Mouse (Mus musculus) embryonic facial prominence, embryonic 13.5 days (tissue): ENCODE results near the gene Bbs9. TPM values are rescaled to one million over a fixed set of nuclear protein-coding genes. Genes with fewer than 3 reads are reported as not detected.

Experiments used
- ATAC-seq: fragments of 200-750 bp; cut with Nextera tagmentation; 2 replicates; pipeline ENCODE4 v1.8.0; 2017; ENCODE audit warnings: low read depth; ENCODE audit not compliant: insufficient number of reproducible peaks, insufficient read depth, low FRiP score, low TSS enrichment
- H3K27ac ChIP-seq: fragments of 300-500 bp; sonication (generic); 2 replicates; pipeline ENCODE4 v1.5.1; 2015; ENCODE audit warnings: moderate library complexity, mild to moderate bottlenecking, inconsistent platforms
- H3K27me3 ChIP-seq: fragments of 300-500 bp; sonication (generic); 2 replicates; pipeline ENCODE4 v1.6.1; 2015; ENCODE audit warnings: mild to moderate bottlenecking, inconsistent platforms
- H3K36me3 ChIP-seq: fragments of 300-500 bp; sonication (generic); 2 replicates; pipeline ENCODE4 v1.6.1; 2015; ENCODE audit warnings: mild to moderate bottlenecking, inconsistent platforms
- H3K4me1 ChIP-seq: fragments of 300-500 bp; sonication (generic); 2 replicates; pipeline ENCODE4 v1.6.1; 2015; ENCODE audit warnings: inconsistent platforms
- H3K4me2 ChIP-seq: fragments of 300-500 bp; sonication (generic); 2 replicates; pipeline ENCODE4 v1.6.1; 2015; ENCODE audit warnings: moderate library complexity, mild to moderate bottlenecking, inconsistent platforms
- H3K4me3 ChIP-seq: fragments of 300-500 bp; sonication (generic); 2 replicates; pipeline ENCODE4 v1.5.1; 2015; ENCODE audit warnings: mild to moderate bottlenecking, inconsistent platforms
- H3K9ac ChIP-seq: fragments of 300-500 bp; sonication (generic); 2 replicates; pipeline ENCODE4 v1.6.1; 2015; ENCODE audit warnings: mild to moderate bottlenecking, inconsistent platforms
- H3K9me3 ChIP-seq: fragments of 300-500 bp; sonication (generic); 2 replicates; pipeline ENCODE4 v1.6.1; 2016; ENCODE audit warnings: inconsistent platforms
- WGBS: fragments of 180-500 bp; shearing (Covaris S2); methylation state at CpG from one replicate; pipeline ENCODE4 v1.1.7; 2015; ENCODE audit warnings: mixed read lengths; 5-methylcytosine and 5-hydroxymethylcytosine counted together
- polyA plus RNA-seq: library from polyadenylated mRNA; unstranded; fragments of >200 nt; fragmentation: Nextera tagmentation; extraction: Ambion mirVana; gene quantifications from 2 replicates; pipeline ENCODE4 v1.2.1, GENCODE M21; 2015

Gene Bbs9
- polyA plus RNA-seq, 1 experiment from 2014 or later = 13.8 TPM

- WGBS = 72% methylated on average over 8 of the region's 8 CpGs
- no peak for ATAC-seq
- Histone ChIP-seq H3K9me3 (no peaks in the 10 kb centered on the region), H3K36me3 (no peaks in the 10 kb centered on the region), H3K9ac (no peak overlapping the region), H3K27me3 (no peaks in the 10 kb centered on the region), H3K27ac (no peak overlapping the region), H3K4me3 (no peak overlapping the region), H3K4me1 (peaks cover 7% of the 10 kb centered on the region), H3K4me2 (no peak overlapping the region)
Measured at GRCm38 (mm10) chr9:22761487-22761886, 286.0 kb downstream of the Bbs9 start.

DNA sequence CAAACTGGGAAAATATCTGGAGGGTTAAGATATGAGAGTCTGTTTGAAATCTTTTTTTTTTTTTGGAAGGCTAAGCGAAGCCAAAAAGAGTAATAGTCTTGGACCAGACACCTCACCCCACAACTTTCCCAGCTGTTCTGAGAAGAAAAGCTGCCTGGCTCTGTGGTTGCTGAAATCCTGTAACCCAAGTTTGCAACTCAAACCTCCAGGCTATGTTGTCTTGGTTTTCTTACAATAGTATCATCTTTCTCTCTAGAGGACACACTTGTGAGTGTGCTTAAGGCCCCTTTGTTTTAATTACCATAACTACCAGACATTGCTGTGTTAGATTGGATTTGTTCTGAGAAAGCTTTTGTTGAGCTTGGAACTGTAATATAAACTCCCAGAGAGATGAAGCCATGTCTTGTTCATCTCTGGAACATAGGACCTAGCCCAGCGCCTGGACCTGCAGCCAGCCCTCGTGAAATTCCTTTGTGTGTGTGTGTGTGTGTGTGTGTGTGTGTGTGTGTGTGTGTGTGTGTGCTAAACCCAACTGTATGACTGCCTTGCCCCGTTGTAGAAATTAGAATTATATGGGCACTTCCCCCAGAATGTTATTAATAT, 290.2 kb downstream of the Bbs9 start:
- WGBS = 22% methylated on average over 4 of the region's 4 CpGs
- peak; percentile 52; the same call in 1 of the 2 replicates for ATAC-seq

GRCm38 (mm10) chr9:22767154-22767553, 291.6 kb downstream of the Bbs9 start:
- H3K9ac ChIP-seq = no peak overlapping the region
- H3K4me2 ChIP-seq = no peak overlapping the region
- H3K27ac ChIP-seq = no peak overlapping the region
- peaks cover 7% of the 10 kb centered on the region for H3K4me1 ChIP-seq
- WGBS = 87% methylated on average over 5 of the region's 5 CpGs
- H3K27me3 ChIP-seq = no peaks in the 10 kb centered on the region
- no peaks in the 10 kb centered on the region for H3K9me3 ChIP-seq
- ATAC-seq = no peak
- H3K4me3 ChIP-seq = no peak overlapping the region
- H3K36me3 ChIP-seq = no peaks in the 10 kb centered on the region

More for the DNA sequence above, 290.2 kb downstream of the Bbs9 start:
- Histone ChIP-seq H3K27ac (no peak overlapping the region), H3K27me3 (no peaks in the 10 kb centered on the region), H3K4me1 (peaks cover 7% of the 10 kb centered on the region), H3K9ac (no peak overlapping the region), H3K4me2 (no peak overlapping the region), H3K4me3 (no peak overlapping the region), H3K9me3 (no peaks in the 10 kb centered on the region), H3K36me3 (no peaks in the 10 kb centered on the region)

GRCm38 (mm10) chr9:22767860-22768259, 292.3 kb downstream of the Bbs9 start:
- Histone ChIP-seq H3K27me3 (no peaks in the 10 kb centered on the region), H3K9me3 (no peaks in the 10 kb centered on the region), H3K36me3 (no peaks in the 10 kb centered on the region), H3K4me1 (peaks cover 7% of the 10 kb centered on the region), H3K4me3 (no peak overlapping the region), H3K9ac (no peak overlapping the region), H3K4me2 (no peak overlapping the region), H3K27ac (no peak overlapping the region; the same call in 1 of the 2 replicates)
- no peak for ATAC-seq
- WGBS = 41% methylated on average over 3 of the region's 3 CpGs

- whole genome bisulfite sequencing = 83% methylated on average over 3 of the region's 3 CpGs
- Histone ChIP-seq H3K36me3 (no peaks in the 10 kb centered on the region), H3K9ac (no peak overlapping the region), H3K4me2 (no peak overlapping the region), H3K4me1 (no peaks in the 10 kb centered on the region), H3K27ac (no peak overlapping the region), H3K27me3 (no peaks in the 10 kb centered on the region), H3K9me3 (no peaks in the 10 kb centered on the region), H3K4me3 (no peak overlapping the region)
- no peak for ATAC-seq
Measured at GRCm38 (mm10) chr9:22771785-22772184, 296.3 kb downstream of the Bbs9 start.

GRCm38 (mm10) chr9:22776246-22776961, 300.9 kb downstream of the Bbs9 start:
- Histone ChIP-seq H3K27ac (no peak overlapping the region), H3K9ac (no peak overlapping the region), H3K9me3 (no peaks in the 10 kb centered on the region), H3K4me2 (no peak overlapping the region), H3K4me3 (no peak overlapping the region), H3K36me3 (no peaks in the 10 kb centered on the region), H3K27me3 (no peaks in the 10 kb centered on the region), H3K4me1 (peaks cover 8% of the 10 kb centered on the region; the same call in 1 of the 2 replicates)
- WGBS = 84% methylated on average over 5 of the region's 5 CpGs
- ATAC-seq = no peak

GRCm38 (mm10) chr9:22777425-22777824, 301.9 kb downstream of the Bbs9 start:
- no peak for ATAC-seq
- no peaks in the 10 kb centered on the region for H3K27me3 ChIP-seq
- H3K4me1 ChIP-seq = peaks cover 8% of the 10 kb centered on the region; the same call in 1 of the 2 replicates
- H3K4me3 ChIP-seq = no peak overlapping the region
- 88% methylated on average over 7 of the region's 7 CpGs for WGBS
- H3K9ac ChIP-seq = no peak overlapping the region
- H3K4me2 ChIP-seq = no peak overlapping the region
- no peak overlapping the region for H3K27ac ChIP-seq
- H3K9me3 ChIP-seq = no peaks in the 10 kb centered on the region
- H3K36me3 ChIP-seq = no peaks in the 10 kb centered on the region

DNA sequence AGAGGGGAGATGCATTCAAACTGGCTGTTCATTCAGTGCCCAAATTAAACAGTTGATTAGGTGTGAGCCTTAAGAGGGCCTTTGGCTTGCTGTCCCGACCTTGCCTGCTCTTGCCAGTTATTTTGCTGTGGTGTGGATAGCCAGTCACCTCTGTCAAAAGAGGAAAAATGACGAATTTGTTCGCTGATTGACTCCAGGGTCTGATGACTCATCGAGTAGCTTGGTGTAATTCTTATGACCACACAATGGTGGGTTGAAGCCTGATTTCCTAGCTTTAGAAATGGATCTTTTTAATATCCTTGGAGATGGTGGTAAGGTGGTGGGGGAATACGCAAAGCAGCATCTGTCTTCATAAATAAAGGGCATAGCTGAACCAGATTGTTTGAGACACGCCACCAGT, 304.1 kb downstream of the Bbs9 start:
- H3K4me3 ChIP-seq = no peak overlapping the region
- 88% methylated on average over 6 of the region's 6 CpGs for WGBS

GRCm38 (mm10) chr9:22786006-22786405, 310.5 kb downstream of the Bbs9 start:
- Histone ChIP-seq H3K36me3 (no peaks in the 10 kb centered on the region), H3K4me2 (no peak overlapping the region), H3K9me3 (no peaks in the 10 kb centered on the region), H3K27ac (no peak overlapping the region), H3K27me3 (peaks cover 2% of the 10 kb centered on the region; the same call in 1 of the 2 replicates), H3K4me1 (peaks cover 15% of the 10 kb centered on the region), H3K4me3 (no peak overlapping the region), H3K9ac (no peak overlapping the region)
- no peak for ATAC-seq
- WGBS = 93% methylated on average over 4 of the region's 4 CpGs

More for the DNA sequence above, 304.1 kb downstream of the Bbs9 start:
- Histone ChIP-seq H3K9me3 (no peaks in the 10 kb centered on the region), H3K4me1 (peaks cover 8% of the 10 kb centered on the region; the same call in 1 of the 2 replicates), H3K9ac (no peak overlapping the region), H3K4me2 (no peak overlapping the region), H3K27ac (no peak overlapping the region), H3K27me3 (no peaks in the 10 kb centered on the region), H3K36me3 (no peaks in the 10 kb centered on the region)
- no peak for ATAC-seq

DNA sequence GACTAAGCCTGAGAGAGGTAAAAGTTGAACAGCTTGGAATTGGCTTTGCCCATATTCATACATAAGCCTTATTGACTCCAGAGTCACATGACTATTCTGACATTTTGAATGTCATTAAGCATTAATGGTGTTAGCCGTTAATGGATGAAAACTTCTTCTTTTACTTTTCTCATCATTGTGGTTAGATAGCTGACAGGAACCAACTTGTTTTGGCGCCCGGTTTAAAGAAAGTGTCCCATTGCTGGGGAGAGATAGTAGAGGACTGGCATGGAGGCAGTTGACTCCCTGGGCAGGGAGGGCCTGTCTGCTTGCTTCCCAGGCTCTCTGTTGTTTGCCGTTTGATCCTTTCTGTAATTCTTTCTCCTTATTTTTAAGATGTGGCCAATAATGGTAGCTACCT, 312.9 kb downstream of the Bbs9 start:
- 92% methylated on average over 4 of the region's 4 CpGs for WGBS
- Histone ChIP-seq H3K27ac (no peak overlapping the region), H3K4me1 (peaks cover 30% of the 10 kb centered on the region), H3K4me2 (no peak overlapping the region), H3K9ac (no peak overlapping the region), H3K36me3 (no peaks in the 10 kb centered on the region), H3K27me3 (peaks cover 10% of the 10 kb centered on the region), H3K4me3 (no peak overlapping the region), H3K9me3 (no peaks in the 10 kb centered on the region)
- ATAC-seq = no peak

DNA sequence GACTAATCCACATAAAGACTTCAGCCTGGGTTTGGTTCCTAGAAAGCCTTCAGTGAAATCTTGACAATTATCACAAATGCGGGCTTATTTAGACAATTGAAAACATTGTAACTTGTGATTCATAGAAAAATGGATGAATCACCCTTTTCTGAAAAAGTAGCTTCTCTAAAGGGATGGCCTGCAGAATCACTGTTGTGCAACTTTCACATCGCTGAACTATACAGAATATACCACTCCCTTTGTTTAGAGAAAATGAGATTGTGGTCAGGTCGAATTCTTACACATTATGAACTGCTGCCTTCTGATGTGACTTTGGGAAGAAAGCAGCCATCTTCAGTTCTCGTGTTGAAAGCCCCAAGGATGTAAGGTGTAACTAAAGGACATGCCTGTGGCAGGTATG, 313.3 kb downstream of the Bbs9 start:
- WGBS = 72% methylated on average over 4 of the region's 4 CpGs
- no peak for ATAC-seq
- no peak overlapping the region for H3K9ac ChIP-seq
- no peak overlapping the region for H3K4me2 ChIP-seq
- peaks cover 33% of the 10 kb centered on the region for H3K4me1 ChIP-seq
- peaks cover 10% of the 10 kb centered on the region for H3K27me3 ChIP-seq
- H3K4me3 ChIP-seq = no peak overlapping the region
- no peaks in the 10 kb centered on the region for H3K9me3 ChIP-seq
- H3K36me3 ChIP-seq = no peaks in the 10 kb centered on the region
- no peak overlapping the region for H3K27ac ChIP-seq
